Mouse (Mus musculus) heart, postnatal 0 days (tissue): ENCODE data around the gene Cdh20. TPM values are rescaled to one million over a fixed set of nuclear protein-coding genes. Genes with fewer than 3 reads are reported as not detected.

Source experiments
- ATAC-seq: fragments of 200-750 bp; cut with Nextera tagmentation; 2 replicates; pipeline ENCODE4 v1.8.0; 2017; ENCODE audit warnings: low read depth, moderate number of reproducible peaks, moderate library complexity; ENCODE audit not compliant: insufficient read depth
- DNase-seq: peaks from one replicate; pipeline ENCODE4 v3.0.0-alpha.2; 2016; ENCODE audit warnings: low spot score
- H3K27ac ChIP-seq: fragments of 300-500 bp; sonication (generic); 2 replicates; pipeline ENCODE4 v1.5.1; 2014; ENCODE audit warnings: low read depth, mild to moderate bottlenecking
- H3K27me3 ChIP-seq: fragments of 300-500 bp; sonication (generic); 2 replicates; pipeline ENCODE4 v1.6.1; 2014; ENCODE audit warnings: low read length, mixed read lengths; ENCODE audit not compliant: control insufficient read depth, insufficient read depth
- H3K36me3 ChIP-seq: fragments of 300-500 bp; sonication (generic); replicated peaks from 2 replicates; pipeline ENCODE4 v1.6.1; 2014; ENCODE audit warnings: low read length, mixed read lengths; ENCODE audit not compliant: control insufficient read depth, insufficient read depth
- H3K4me1 ChIP-seq: fragments of 300-500 bp; sonication (generic); 2 replicates; pipeline ENCODE4 v1.6.1; 2014; ENCODE audit warnings: antibody characterized with exemption; ENCODE audit not compliant: control insufficient read depth, insufficient read depth
- H3K4me2 ChIP-seq: fragments of 300-500 bp; sonication (generic); 2 replicates; pipeline ENCODE4 v1.6.1; 2014; ENCODE audit warnings: low read depth, mild to moderate bottlenecking, low read length, moderate library complexity
- H3K4me3 ChIP-seq: fragments of 300-500 bp; sonication (generic); 2 replicates; pipeline ENCODE4 v1.5.1; 2014; ENCODE audit warnings: low read depth, low read length
- H3K9ac ChIP-seq: fragments of 300-500 bp; sonication (generic); replicated peaks from 2 replicates; pipeline ENCODE4 v1.6.1; 2014; ENCODE audit warnings: low read depth, low read length, mixed read lengths
- H3K9me3 ChIP-seq: fragments of 300-500 bp; sonication (generic); replicated peaks from 2 replicates; pipeline ENCODE4 v1.6.1; 2016; ENCODE audit warnings: low read length; ENCODE audit not compliant: control insufficient read depth
- CTCF ChIP-seq: IDR thresholded peaks from 2 replicates; pipeline ENCODE4 v1.5.1; 2016; ENCODE audit warnings: antibody characterized with exemption, control low read depth, low read depth
- EP300 ChIP-seq: IDR thresholded peaks from 2 replicates; pipeline ENCODE4 v1.6.1; 2016; ENCODE audit warnings: antibody characterized with exemption, low read depth
- WGBS: fragments of 180-500 bp; shearing (Covaris S2); extraction: QIAGEN DNeasy Blood & Tissue Kit; methylation state at CpG from one replicate; pipeline ENCODE4 v1.1.7; 2014; 5-methylcytosine and 5-hydroxymethylcytosine counted together
- polyA plus RNA-seq: library from polyadenylated mRNA; unstranded; fragments of >200 nt; fragmentation: Nextera tagmentation; extraction: Ambion mirVana; gene quantifications from 2 replicates; pipeline ENCODE4 v1.2.1, GENCODE M21; 2015
- total RNA-seq: library from RNA; depleted of rRNA; stranded (reverse); fragments of >200 nt; gene quantifications from 2 replicates; pipeline ENCODE4 v1.2.3, GENCODE M21; 2014; ENCODE audit warnings: low replicate concordance

Cdh20 gene
- total and polyA plus RNA-seq, 2 experiments from 2014 or later = 0.86 to 5.3 TPM

DNA sequence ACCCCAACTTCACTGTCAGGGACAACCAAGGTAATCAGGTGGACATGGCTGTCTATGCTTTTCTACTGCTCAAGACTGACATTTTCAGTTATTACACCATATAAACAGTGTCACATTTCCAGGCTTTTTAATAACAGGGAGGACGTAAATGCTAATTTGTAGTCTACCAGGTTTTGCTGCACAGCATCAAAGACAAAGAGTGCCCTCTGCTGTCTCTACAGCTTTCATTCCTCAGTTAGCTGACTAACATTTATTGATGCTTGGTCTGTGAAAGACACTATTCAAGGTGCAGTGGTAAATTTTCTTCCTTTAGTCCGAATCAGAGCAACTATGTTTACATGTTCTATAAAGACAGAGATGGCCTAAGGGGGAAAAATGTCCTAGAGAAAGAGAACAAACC, 210.7 kb downstream of the Cdh20 start:
- no peaks in the 10 kb centered on the region for H3K36me3 ChIP-seq
- no peaks in the 10 kb centered on the region for H3K4me1 ChIP-seq
- no peak for DNase-seq
- 49% methylated on average over 2 of the region's 2 CpGs for WGBS
- no peak for ATAC-seq
- no peak overlapping the region for H3K27ac ChIP-seq
- no peaks in the 10 kb centered on the region for H3K9me3 ChIP-seq
- H3K4me2 ChIP-seq = no peak overlapping the region
- H3K27me3 ChIP-seq = no peaks in the 10 kb centered on the region
- no peak overlapping the region for H3K4me3 ChIP-seq
- TF ChIP-seq CTCF (peak; percentile 55), EP300 (no peak)
- no peak overlapping the region for H3K9ac ChIP-seq

GRCm38 (mm10) chr1:104980273-104980672, 211.9 kb downstream of the Cdh20 start:
- WGBS = 70% methylated on average over 1 of the region's 1 CpGs

DNA sequence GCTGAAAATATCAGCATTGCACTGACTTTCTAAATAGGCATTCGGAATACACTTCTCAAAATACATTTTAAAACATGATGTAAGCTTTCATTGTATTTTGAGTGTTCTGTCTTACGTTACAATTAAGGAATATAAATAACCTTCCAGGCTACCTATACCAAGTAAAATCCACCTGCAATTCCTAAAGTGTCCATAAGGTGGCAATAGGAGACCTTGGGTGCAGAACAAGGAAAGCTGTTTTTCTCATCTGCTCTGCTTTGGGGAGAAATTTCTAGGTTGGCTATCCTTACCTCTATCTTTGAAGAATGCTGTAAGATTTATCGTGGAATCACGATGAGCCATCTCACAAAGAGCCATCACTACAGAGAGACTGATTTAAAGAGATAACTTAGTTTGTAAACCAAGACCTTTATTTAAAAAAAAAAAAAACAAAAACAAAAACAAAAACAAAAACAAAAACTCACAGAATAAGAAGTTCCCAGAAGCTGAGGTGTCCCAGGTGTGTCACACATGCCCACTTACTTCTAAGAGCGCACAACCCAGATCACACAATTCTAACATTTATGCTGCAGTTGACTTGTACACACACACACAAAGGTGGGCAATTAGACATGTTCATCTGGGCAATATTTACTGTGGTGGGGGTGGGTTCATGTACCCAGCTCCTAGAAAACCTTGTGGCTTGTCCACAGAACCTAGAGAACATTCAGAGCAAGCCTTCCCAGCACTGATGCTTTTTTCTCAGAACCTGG, 218.1 kb downstream of the Cdh20 start:
- WGBS = 28% methylated on average over 5 of the region's 5 CpGs
- H3K27ac ChIP-seq = no peak overlapping the region
- no peaks in the 10 kb centered on the region for H3K9me3 ChIP-seq
- H3K4me3 ChIP-seq = no peak overlapping the region
- H3K4me2 ChIP-seq = no peak overlapping the region
- H3K36me3 ChIP-seq = no peaks in the 10 kb centered on the region
- H3K9ac ChIP-seq = no peak overlapping the region
- no peaks in the 10 kb centered on the region for H3K27me3 ChIP-seq
- no peaks in the 10 kb centered on the region for H3K4me1 ChIP-seq
- TF ChIP-seq CTCF (peak; percentile 98), EP300 (no peak)
- ATAC-seq (no peak), DNase-seq (peak; percentile 65)

More at GRCm38 (mm10) chr1:104980273-104980672, 211.9 kb downstream of the Cdh20 start:
- H3K27me3 ChIP-seq = no peaks in the 10 kb centered on the region
- H3K36me3 ChIP-seq = no peaks in the 10 kb centered on the region
- DNase-seq = no peak
- H3K4me2 ChIP-seq = no peak overlapping the region
- no peak overlapping the region for H3K9ac ChIP-seq
- no peaks in the 10 kb centered on the region for H3K9me3 ChIP-seq
- no peaks in the 10 kb centered on the region for H3K4me1 ChIP-seq
- H3K4me3 ChIP-seq = no peak overlapping the region
- TF ChIP-seq EP300 (no peak), CTCF (no peak)
- H3K27ac ChIP-seq = no peak overlapping the region
- ATAC-seq = no peak

DNA sequence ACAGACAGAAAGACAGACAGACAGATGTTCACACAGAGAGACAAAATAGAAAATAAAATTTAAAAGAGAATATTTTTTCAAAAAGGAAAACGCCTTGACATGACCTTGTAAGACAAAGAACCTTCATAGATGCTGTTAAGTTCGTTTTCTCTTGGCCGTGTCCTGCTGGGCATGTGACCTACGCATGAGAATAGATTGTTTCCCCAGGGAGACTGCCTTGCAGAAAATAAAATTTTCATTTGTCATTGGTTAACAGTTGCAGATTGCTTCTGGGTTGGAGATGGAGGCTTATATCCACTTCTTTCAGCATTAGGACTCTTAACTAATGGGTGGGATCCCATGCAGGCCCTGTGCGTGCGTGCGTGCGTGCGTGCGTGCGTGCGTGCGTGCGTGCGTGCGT, 219.2 kb downstream of the Cdh20 start:
- Histone ChIP-seq H3K4me2 (no peak overlapping the region), H3K4me3 (no peak overlapping the region), H3K36me3 (no peaks in the 10 kb centered on the region), H3K27ac (no peak overlapping the region), H3K27me3 (no peaks in the 10 kb centered on the region), H3K4me1 (no peaks in the 10 kb centered on the region), H3K9ac (no peak overlapping the region), H3K9me3 (no peaks in the 10 kb centered on the region)
- no peak for DNase-seq
- TF ChIP-seq EP300 = no peak
- no peak for TF ChIP-seq CTCF
- ATAC-seq = no peak
- 90% methylated on average over 16 of the region's 16 CpGs for WGBS

- Histone ChIP-seq H3K36me3 (no peaks in the 10 kb centered on the region), H3K27ac (no peak overlapping the region), H3K27me3 (no peaks in the 10 kb centered on the region), H3K4me2 (no peak overlapping the region), H3K4me3 (no peak overlapping the region), H3K9ac (no peak overlapping the region), H3K4me1 (no peaks in the 10 kb centered on the region), H3K9me3 (no peaks in the 10 kb centered on the region)
- DNase-seq (no peak), ATAC-seq (no peak)
- no peak for TF ChIP-seq EP300
- TF ChIP-seq CTCF = no peak
Observed at GRCm38 (mm10) chr1:104992441-104992840, 224.1 kb downstream of the Cdh20 start.

- peak; percentile 70 for ATAC-seq
- peak; percentile 9 for DNase-seq
Observed at GRCm38 (mm10) chr1:104993905-104994611, 225.7 kb downstream of the Cdh20 start.

More at GRCm38 (mm10) chr1:104993905-104994611, 225.7 kb downstream of the Cdh20 start:
- peak overlapping the region; percentile 48; the same call in 1 of the 2 replicates for H3K9ac ChIP-seq
- no peaks in the 10 kb centered on the region for H3K4me1 ChIP-seq
- H3K4me3 ChIP-seq = peak overlapping the region; percentile 41
- H3K36me3 ChIP-seq = no peaks in the 10 kb centered on the region
- H3K9me3 ChIP-seq = no peaks in the 10 kb centered on the region
- no peak overlapping the region for H3K27ac ChIP-seq
- WGBS = 13% methylated on average over 47 of the region's 51 CpGs
- TF ChIP-seq CTCF = no peak
- TF ChIP-seq EP300 = no peak
- no peaks in the 10 kb centered on the region for H3K27me3 ChIP-seq
- peak overlapping the region; percentile 67 for H3K4me2 ChIP-seq
